Mouse (Mus musculus): ENCODE results near the gene Gm20388. TPM values are rescaled to one million over a fixed set of nuclear protein-coding genes. Genes with fewer than 3 reads are reported as not detected.

The Gm20388 gene
- 1 to 10 TPM; 2.4 to 2.6 TPM for total RNA-seq (2021)
- long read RNA-seq, experiment 1, partial matches to known transcripts: 25 of 126 reads
- long read RNA-seq, experiment 1, other reads (novel, unspliced or antisense): 101 of 126 reads
- long read RNA-seq, experiment 2, partial matches to known transcripts: 3 of 131 reads
- long read RNA-seq, experiment 2, other reads (novel, unspliced or antisense): 128 of 131 reads

GRCm38 (mm10) chr8:119910547-119911257 lies at the start of gene Gm20388:
TSS of gene Gm20388 (plus strand) at chr8:119910841.
- Histone ChIP-seq H3K4me3 (peak within 1 kb of the TSS; percentile 91), H3K27ac (peak within 1 kb of the TSS; percentile 94)
- intact Hi-C loops (cut with DNase I): loop anchor here (5.0 kb wide), 1 partner anchor 128 kb away; no protein-coding TSS in a partner anchor
- no peak for TF ChIP-seq CTCF (IDR thresholded peaks at IDR 0.05)
- DNase-seq (ENCODE audit: extremely low spot score in 1 of 2, low spot score in 2 of 2): peak; percentile 91 to 93

DNA sequence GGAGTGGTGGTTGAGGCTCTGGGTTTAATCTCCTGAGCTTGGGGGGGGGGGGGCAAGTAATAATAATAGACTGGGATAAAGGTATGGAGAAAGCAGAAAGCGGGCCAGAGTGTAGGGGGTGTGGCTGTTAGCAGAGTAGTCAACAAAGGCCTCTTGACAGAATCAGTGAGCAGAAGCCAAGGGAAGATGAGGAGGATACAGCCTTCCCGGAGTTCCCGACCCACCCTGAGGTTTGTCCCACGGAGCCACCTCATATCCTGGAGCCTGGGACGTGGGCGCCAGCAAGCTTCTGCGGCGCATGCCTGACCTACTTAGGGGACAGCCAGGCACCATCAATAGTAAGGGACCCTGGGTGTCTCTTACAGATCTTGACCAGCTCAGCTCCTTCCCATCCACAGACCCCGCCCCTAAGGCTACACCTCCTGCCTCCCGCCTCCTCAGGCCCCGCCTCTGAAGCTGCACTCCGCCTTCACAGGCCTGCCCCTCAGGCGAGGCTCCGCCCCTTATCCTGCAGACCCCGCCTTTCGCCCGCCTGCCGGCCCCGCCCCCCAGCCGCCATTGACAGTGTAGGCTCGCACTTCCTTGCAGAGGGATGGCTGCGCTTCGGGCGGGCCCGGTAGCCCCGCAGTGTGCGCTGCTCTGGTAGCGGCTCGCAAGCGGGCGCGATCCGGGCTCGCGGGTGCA lies 48.8 kb upstream of the Gm20388 start, which contains the start of gene Klhl36:
Klhl36 (plus strand) TSS at position 561 of the 684 bp plus-strand sequence.
- TF ChIP-seq CTCF (IDR thresholded peaks at IDR 0.05): no peak
- peak within 1 kb of the TSS; percentile 97 for H3K4me3 ChIP-seq
- peak within 1 kb of the TSS; percentile 77 for H3K27ac ChIP-seq
- peak; percentile 94 to 95 for DNase-seq (ENCODE audit: extremely low spot score in 1 of 2, low spot score in 2 of 2)
- intact Hi-C loops (cut with DNase I): loop anchor here (2.0 kb wide), 1 partner anchor 65 kb away; no protein-coding TSS in a partner anchor

DNA sequence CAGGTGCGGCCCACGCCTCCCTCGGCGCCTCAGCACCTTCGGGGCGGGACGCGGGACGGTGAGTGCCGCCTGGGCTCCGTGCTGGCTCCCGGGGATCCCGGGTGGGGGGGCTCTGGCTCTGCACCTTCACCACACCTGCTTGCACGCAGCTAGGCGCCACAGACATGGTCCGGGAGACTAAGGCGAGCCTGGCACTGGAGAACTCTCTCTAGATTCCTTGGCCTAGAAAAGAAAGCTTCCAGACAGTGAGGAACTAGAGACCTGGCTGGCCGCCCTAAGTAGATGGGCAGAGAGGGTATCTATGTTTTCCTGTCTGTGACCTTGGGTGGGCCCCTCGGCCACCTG lies 48.3 kb upstream of the Gm20388 start:
- Histone ChIP-seq H3K4me3 (peak overlapping the region; percentile 97), H3K27ac (peak overlapping the region; percentile 77)
- TF ChIP-seq CTCF (IDR thresholded peaks at IDR 0.05): no peak
- intact Hi-C loops (cut with DNase I): loop anchor here (2.0 kb wide), 1 partner anchor 64 kb away; no protein-coding TSS in a partner anchor
- DNase-seq (ENCODE audit: extremely low spot score in 1 of 2, low spot score in 2 of 2): no peak

GRCm38 (mm10) chr8:119862749-119863148 lies 47.9 kb upstream of the Gm20388 start:
- intact Hi-C loops (cut with DNase I): loop anchor here (2.0 kb wide), 1 partner anchor 64 kb away; no protein-coding TSS in a partner anchor
- DNase-seq (ENCODE audit: extremely low spot score in 1 of 2, low spot score in 2 of 2): no peak
- peak overlapping the region; percentile 97 for H3K4me3 ChIP-seq
- no peak for TF ChIP-seq CTCF (IDR thresholded peaks at IDR 0.05)
- H3K27ac ChIP-seq: peak overlapping the region; percentile 77; the same call in 1 of the 2 replicates

GRCm38 (mm10) chr8:119869616-119870015 lies 41.0 kb upstream of the Gm20388 start:
- DNase-seq (ENCODE audit: extremely low spot score in 1 of 2, low spot score in 2 of 2): no peak
- no peak for TF ChIP-seq CTCF (IDR thresholded peaks at IDR 0.05)
- intact Hi-C loops (cut with DNase I): no loop called here
- Histone ChIP-seq H3K27ac (no peak overlapping the region), H3K4me3 (no peak overlapping the region)

- no peak overlapping the region for H3K4me3 ChIP-seq
- DNase-seq (ENCODE audit: extremely low spot score in 1 of 2, low spot score in 2 of 2): no peak
- TF ChIP-seq CTCF (IDR thresholded peaks at IDR 0.05): no peak
- intact Hi-C loops (cut with DNase I): no loop called here
- no peak overlapping the region for H3K27ac ChIP-seq
Observed at GRCm38 (mm10) chr8:119873181-119873580, 37.5 kb upstream of the Gm20388 start.

DNA sequence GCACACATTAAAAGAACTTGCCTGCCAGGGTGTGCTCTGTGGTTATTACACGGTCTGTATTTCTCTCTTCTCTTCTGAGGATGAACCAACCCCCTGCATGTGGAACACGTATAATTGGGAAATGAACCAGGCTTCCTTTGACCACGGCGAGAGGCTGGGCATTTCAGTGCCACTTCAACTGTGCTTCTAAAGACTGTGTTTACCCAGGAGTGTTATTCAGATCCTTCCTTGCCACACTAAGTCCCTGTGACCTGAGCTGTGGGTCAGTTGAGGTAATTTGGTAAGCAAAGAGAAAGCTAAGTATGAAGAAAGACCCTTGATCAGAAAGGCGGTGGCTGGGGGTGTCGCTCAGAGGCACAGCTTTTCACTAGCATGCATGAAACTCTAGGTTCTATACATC lies 29.3 kb upstream of the Gm20388 start:
- no peak for DNase-seq (ENCODE audit: extremely low spot score in 1 of 2, low spot score in 2 of 2)
- intact Hi-C loops (cut with DNase I): no loop called here
- no peak overlapping the region for H3K4me3 ChIP-seq
- H3K27ac ChIP-seq: no peak overlapping the region
- no peak for TF ChIP-seq CTCF (IDR thresholded peaks at IDR 0.05)

GRCm38 (mm10) chr8:119881917-119882316 lies 28.7 kb upstream of the Gm20388 start:
- Histone ChIP-seq H3K4me3 (no peak overlapping the region), H3K27ac (no peak overlapping the region)
- no peak for TF ChIP-seq CTCF (IDR thresholded peaks at IDR 0.05)
- intact Hi-C loops (cut with DNase I): no loop called here
- DNase-seq (ENCODE audit: extremely low spot score in 1 of 2, low spot score in 2 of 2): no peak

DNA sequence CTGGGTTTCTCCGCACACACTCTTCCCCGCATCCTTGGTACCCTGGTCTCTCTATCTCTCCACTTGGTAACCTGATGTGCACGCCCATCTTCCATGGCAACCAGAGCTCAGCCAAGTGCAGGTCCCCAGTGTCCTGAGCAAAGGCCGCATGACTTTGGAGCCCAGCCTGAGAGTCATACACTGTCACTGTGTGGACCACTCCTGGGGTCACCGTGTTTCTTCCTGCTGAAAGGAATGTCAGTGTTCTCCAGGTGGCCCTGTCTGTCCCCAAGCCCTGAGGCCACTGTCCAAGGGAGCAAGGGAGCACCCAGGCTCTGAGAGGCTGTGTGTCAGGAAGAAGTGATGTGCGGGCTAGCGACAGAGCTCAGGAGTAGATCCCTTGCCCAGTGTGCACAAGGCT lies 27.4 kb upstream of the Gm20388 start:
- no peak for TF ChIP-seq CTCF (IDR thresholded peaks at IDR 0.05)
- Histone ChIP-seq H3K27ac (no peak overlapping the region), H3K4me3 (no peak overlapping the region)
- DNase-seq (ENCODE audit: extremely low spot score in 1 of 2, low spot score in 2 of 2): no peak
- intact Hi-C loops (cut with DNase I): no loop called here

DNA sequence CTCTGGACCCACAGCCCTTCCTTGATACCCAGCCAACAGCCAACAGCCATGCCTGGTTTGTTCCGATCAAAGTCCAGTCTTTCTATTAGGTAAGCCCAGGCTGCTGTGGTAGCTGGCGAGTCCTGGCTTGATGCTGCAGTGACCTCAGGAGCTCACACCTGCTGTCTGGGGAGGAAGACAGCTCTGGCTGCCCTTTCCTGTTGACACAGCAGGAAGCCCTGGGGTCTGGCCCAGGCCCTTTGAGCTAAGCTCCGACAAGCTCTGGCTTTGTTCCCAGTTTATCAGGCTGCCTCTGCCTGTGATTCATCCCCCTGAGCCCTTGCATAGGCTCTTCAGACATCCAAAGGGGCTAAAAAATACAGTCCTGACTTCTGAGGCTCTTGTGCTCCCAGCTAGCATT lies 25.0 kb upstream of the Gm20388 start:
- no peak for DNase-seq (ENCODE audit: extremely low spot score in 1 of 2, low spot score in 2 of 2)
- intact Hi-C loops (cut with DNase I): no loop called here
- no peak for TF ChIP-seq CTCF (IDR thresholded peaks at IDR 0.05)

GRCm38 (mm10) chr8:119887130-119887529 lies 23.5 kb upstream of the Gm20388 start:
- peak; percentile 54 for TF ChIP-seq CTCF (IDR thresholded peaks at IDR 0.05)
- no peak overlapping the region for H3K4me3 ChIP-seq
- H3K27ac ChIP-seq: no peak overlapping the region
- no peak for DNase-seq (ENCODE audit: extremely low spot score in 1 of 2, low spot score in 2 of 2)
- intact Hi-C loops (cut with DNase I): no loop called here

More for the DNA sequence above, 25.0 kb upstream of the Gm20388 start:
- H3K27ac ChIP-seq: no peak overlapping the region
- no peak overlapping the region for H3K4me3 ChIP-seq

- DNase-seq (ENCODE audit: extremely low spot score in 1 of 2, low spot score in 2 of 2): no peak
- Histone ChIP-seq H3K27ac (no peak overlapping the region), H3K4me3 (no peak overlapping the region)
- no peak for TF ChIP-seq CTCF (IDR thresholded peaks at IDR 0.05)
- intact Hi-C loops (cut with DNase I): no loop called here
Observed at GRCm38 (mm10) chr8:119888012-119888411, 22.6 kb upstream of the Gm20388 start.
